Mouse (Mus musculus): ENCODE results near the gene Barhl1. TPM values are rescaled to one million over a fixed set of nuclear protein-coding genes. Genes with fewer than 3 reads are reported as not detected.
A peak's percentile ranks its signal among the peaks of the same experiment; 100 is the strongest.

Barhl1 gene
- polyA plus RNA-seq, 1 experiment from 2014 or later: 4.5 TPM

DNA sequence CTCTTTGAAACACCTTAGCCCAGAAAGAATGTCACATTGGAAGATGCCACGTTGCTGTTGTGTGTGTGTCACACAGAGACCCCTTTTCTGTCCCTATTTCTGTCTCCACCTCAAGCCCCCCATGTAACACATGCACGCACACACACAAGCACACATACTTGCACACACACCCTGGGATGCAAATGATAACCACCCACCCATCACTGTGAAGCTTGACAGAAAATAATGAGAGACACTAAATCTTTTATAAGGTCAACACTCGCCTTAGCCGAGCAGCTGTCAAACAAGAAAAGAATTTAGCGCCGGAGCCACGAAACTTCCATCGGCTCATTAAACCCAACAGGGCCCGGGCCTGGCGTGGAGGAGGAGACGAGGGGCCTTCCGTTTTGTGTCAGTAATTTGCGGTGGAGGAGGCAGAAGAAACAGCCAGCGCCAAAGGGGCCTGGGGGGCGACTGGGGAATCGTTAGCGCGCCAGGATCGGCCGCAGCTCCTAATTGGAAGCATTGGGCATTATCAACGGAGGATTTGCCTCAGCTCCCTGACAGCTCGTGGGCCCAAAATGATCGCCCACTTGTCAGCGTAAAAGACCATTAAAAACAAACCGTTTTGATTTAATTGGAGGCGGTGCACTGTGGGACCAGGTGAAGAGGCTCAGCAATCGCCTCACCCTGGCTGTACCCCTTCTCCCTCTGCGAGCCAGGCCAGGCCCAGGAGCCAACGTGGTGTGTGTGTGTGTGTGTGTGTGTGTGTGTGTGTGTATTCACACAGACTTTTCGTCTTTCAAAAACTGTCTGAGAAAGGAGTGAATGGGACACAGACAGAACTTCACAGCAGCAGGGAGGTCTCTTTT is 27.4 kb upstream of the Barhl1 start:
- Histone ChIP-seq H3K4me3 (ENCODE audit: low read depth, low read length) (no peak overlapping the region), H3K27ac (ENCODE audit: low read depth, low read length) (no peak overlapping the region), H3K9ac (replicated peaks; ENCODE audit: low read depth, low read length) (no peak overlapping the region), H3K27me3 (ENCODE audit: control insufficient read depth, insufficient read depth, low read length) (no peaks in the 10 kb centered on the region; the same call in 1 of the 2 replicates), H3K4me1 (ENCODE audit: control insufficient read depth, insufficient read depth, low read length) (peaks cover 9% of the 10 kb centered on the region), H3K9me3 (ENCODE audit: control insufficient read depth, low read length) (no peaks in the 10 kb centered on the region), H3K36me3 (ENCODE audit: control insufficient read depth, insufficient read depth, low read length) (no peaks in the 10 kb centered on the region), H3K4me2 (ENCODE audit: low read depth, low read length) (no peak overlapping the region; the same call in 1 of the 2 replicates)
- whole genome bisulfite sequencing: 13% methylated on average over 30 of the region's 30 CpGs
- ATAC-seq (ENCODE audit: low read depth): 0 out of 2 replicates have a peak, but pooled peaks have one; percentile 34

DNA sequence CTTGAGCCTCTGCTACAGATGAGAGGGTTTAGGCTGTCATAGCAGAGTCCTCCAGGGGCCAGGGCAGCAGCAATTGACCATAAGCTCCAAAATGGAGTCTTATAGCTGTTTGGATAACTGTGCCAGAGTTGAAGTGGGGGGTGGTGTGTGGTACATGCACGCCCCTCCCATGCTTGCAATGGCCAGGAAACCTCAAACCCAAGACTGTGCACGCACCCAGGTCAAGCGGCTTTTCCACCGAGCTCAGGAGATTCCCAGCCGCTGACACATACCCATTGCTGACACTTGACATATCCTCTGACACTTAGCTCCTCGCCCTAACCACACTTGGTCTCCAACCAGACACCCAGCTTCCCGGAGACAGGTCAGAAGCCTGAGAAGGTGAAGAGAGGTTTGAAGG is 22.5 kb upstream of the Barhl1 start:
- ATAC-seq (ENCODE audit: low read depth): no peak
- Histone ChIP-seq H3K9me3 (ENCODE audit: control insufficient read depth, low read length) (no peaks in the 10 kb centered on the region), H3K36me3 (ENCODE audit: control insufficient read depth, insufficient read depth, low read length) (no peaks in the 10 kb centered on the region), H3K9ac (replicated peaks; ENCODE audit: low read depth, low read length) (no peak overlapping the region), H3K4me3 (ENCODE audit: low read depth, low read length) (no peak overlapping the region), H3K27ac (ENCODE audit: low read depth, low read length) (no peak overlapping the region), H3K4me1 (ENCODE audit: control insufficient read depth, insufficient read depth, low read length) (peaks cover 5% of the 10 kb centered on the region), H3K27me3 (ENCODE audit: control insufficient read depth, insufficient read depth, low read length) (no peaks in the 10 kb centered on the region), H3K4me2 (ENCODE audit: low read depth, low read length) (no peak overlapping the region)
- 84% methylated on average over 7 of the region's 7 CpGs for WGBS

DNA sequence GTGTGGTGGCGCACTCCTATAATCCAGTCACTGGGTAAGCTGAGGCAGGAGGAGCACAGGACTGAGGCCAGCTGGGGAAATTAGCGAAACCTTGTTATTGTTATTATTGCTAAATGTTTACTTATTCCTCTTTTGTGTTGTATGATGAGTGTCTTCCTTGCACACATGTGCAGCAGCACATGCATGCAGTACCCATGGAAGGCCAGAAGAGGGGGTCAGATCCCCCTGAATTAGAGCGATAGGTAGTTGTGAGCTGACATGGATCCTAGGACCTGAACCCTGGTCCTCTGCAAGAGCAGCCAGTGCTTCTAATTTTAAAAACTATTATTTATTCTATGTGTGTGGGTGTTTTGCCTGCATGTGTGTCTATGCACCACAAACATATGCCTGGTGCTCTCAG is 14.1 kb upstream of the Barhl1 start:
- ATAC-seq (ENCODE audit: low read depth): no peak
- H3K9me3 ChIP-seq (ENCODE audit: control insufficient read depth, low read length): no peaks in the 10 kb centered on the region
- H3K27ac ChIP-seq (ENCODE audit: low read depth, low read length): no peak overlapping the region
- no peaks in the 10 kb centered on the region for H3K4me1 ChIP-seq (ENCODE audit: control insufficient read depth, insufficient read depth, low read length)
- WGBS: 90% methylated on average over 3 of the region's 3 CpGs
- no peak overlapping the region for H3K4me3 ChIP-seq (ENCODE audit: low read depth, low read length)
- H3K36me3 ChIP-seq (ENCODE audit: control insufficient read depth, insufficient read depth, low read length): no peaks in the 10 kb centered on the region
- no peaks in the 10 kb centered on the region for H3K27me3 ChIP-seq (ENCODE audit: control insufficient read depth, insufficient read depth, low read length)
- no peak overlapping the region for H3K9ac ChIP-seq (replicated peaks; ENCODE audit: low read depth, low read length)
- H3K4me2 ChIP-seq (ENCODE audit: low read depth, low read length): no peak overlapping the region

GRCm38 (mm10) chr2:28923912-28924311 is 7.4 kb upstream of the Barhl1 start:
- peak; percentile 84 for ATAC-seq (ENCODE audit: low read depth)
- H3K27ac ChIP-seq (ENCODE audit: low read depth, low read length): no peak overlapping the region
- H3K4me3 ChIP-seq (ENCODE audit: low read depth, low read length): no peak overlapping the region
- no peak overlapping the region for H3K9ac ChIP-seq (replicated peaks; ENCODE audit: low read depth, low read length)
- peaks cover 29% of the 10 kb centered on the region for H3K27me3 ChIP-seq (ENCODE audit: control insufficient read depth, insufficient read depth, low read length)
- H3K9me3 ChIP-seq (ENCODE audit: control insufficient read depth, low read length): no peaks in the 10 kb centered on the region
- no peaks in the 10 kb centered on the region for H3K4me1 ChIP-seq (ENCODE audit: control insufficient read depth, insufficient read depth, low read length)
- no peaks in the 10 kb centered on the region for H3K36me3 ChIP-seq (ENCODE audit: control insufficient read depth, insufficient read depth, low read length)
- no peak overlapping the region for H3K4me2 ChIP-seq (ENCODE audit: low read depth, low read length)
- under 1% methylated on average over 4 of the region's 4 CpGs for WGBS

DNA sequence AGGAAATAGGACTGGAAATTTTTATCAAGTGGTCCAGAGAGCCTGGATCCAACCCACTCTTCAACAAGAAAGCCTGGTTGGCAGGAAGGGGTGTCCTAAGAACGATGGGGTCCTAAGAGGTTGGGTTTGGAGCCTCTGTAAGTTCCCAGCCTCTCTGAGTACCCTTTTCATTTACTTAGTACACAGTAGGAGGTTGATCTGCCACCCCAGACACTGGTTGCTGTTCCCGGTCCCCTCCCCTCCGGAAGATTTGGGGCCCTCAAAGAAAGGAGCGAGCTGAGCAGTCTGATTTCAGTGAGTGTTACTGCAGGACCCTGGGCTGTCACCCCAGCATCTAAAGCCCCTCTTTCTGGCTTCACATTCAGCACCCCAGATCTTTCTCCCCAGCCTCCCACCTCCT is 2.5 kb upstream of the Barhl1 start:
- peaks cover 62% of the 10 kb centered on the region for H3K27me3 ChIP-seq (ENCODE audit: control insufficient read depth, insufficient read depth, low read length)
- H3K9me3 ChIP-seq (ENCODE audit: control insufficient read depth, low read length): no peaks in the 10 kb centered on the region
- WGBS: 0% methylated on average over 4 of the region's 4 CpGs
- ATAC-seq (ENCODE audit: low read depth): no peak
- no peaks in the 10 kb centered on the region for H3K4me1 ChIP-seq (ENCODE audit: control insufficient read depth, insufficient read depth, low read length)
- no peaks in the 10 kb centered on the region for H3K36me3 ChIP-seq (ENCODE audit: control insufficient read depth, insufficient read depth, low read length)
- no peak overlapping the region for H3K4me3 ChIP-seq (ENCODE audit: low read depth, low read length)
- H3K4me2 ChIP-seq (ENCODE audit: low read depth, low read length): no peak overlapping the region
- H3K9ac ChIP-seq (replicated peaks; ENCODE audit: low read depth, low read length): no peak overlapping the region
- H3K27ac ChIP-seq (ENCODE audit: low read depth, low read length): no peak overlapping the region

GRCm38 (mm10) chr2:28917518-28918361 is 1.3 kb upstream of the Barhl1 start:
- ATAC-seq (ENCODE audit: low read depth): no peak
- no peak overlapping the region for H3K27ac ChIP-seq (ENCODE audit: low read depth, low read length)
- peaks cover 64% of the 10 kb centered on the region for H3K27me3 ChIP-seq (ENCODE audit: control insufficient read depth, insufficient read depth, low read length)
- no peak overlapping the region; the same call in 1 of the 2 replicates for H3K9ac ChIP-seq (replicated peaks; ENCODE audit: low read depth, low read length)
- peak overlapping the region; percentile 24; the same call in 1 of the 2 replicates for H3K4me2 ChIP-seq (ENCODE audit: low read depth, low read length)
- no peaks in the 10 kb centered on the region for H3K4me1 ChIP-seq (ENCODE audit: control insufficient read depth, insufficient read depth, low read length)
- H3K4me3 ChIP-seq (ENCODE audit: low read depth, low read length): peak overlapping the region; percentile 10; the same call in 1 of the 2 replicates
- H3K9me3 ChIP-seq (ENCODE audit: control insufficient read depth, low read length): no peaks in the 10 kb centered on the region
- WGBS: under 1% methylated on average over 59 of the region's 73 CpGs
- H3K36me3 ChIP-seq (ENCODE audit: control insufficient read depth, insufficient read depth, low read length): no peaks in the 10 kb centered on the region

GRCm38 (mm10) chr2:28917156-28917517 is 669 bp upstream of the Barhl1 start:
- no peaks in the 10 kb centered on the region for H3K36me3 ChIP-seq (ENCODE audit: control insufficient read depth, insufficient read depth, low read length)
- no peaks in the 10 kb centered on the region for H3K4me1 ChIP-seq (ENCODE audit: control insufficient read depth, insufficient read depth, low read length)
- H3K9ac ChIP-seq (replicated peaks; ENCODE audit: low read depth, low read length): no peak overlapping the region
- no peak for ATAC-seq (ENCODE audit: low read depth)
- H3K27me3 ChIP-seq (ENCODE audit: control insufficient read depth, insufficient read depth, low read length): peaks cover 60% of the 10 kb centered on the region
- H3K4me2 ChIP-seq (ENCODE audit: low read depth, low read length): no peak overlapping the region; the same call in 1 of the 2 replicates
- 4% methylated on average over 11 of the region's 11 CpGs for WGBS
- peak overlapping the region; percentile 10; the same call in 1 of the 2 replicates for H3K4me3 ChIP-seq (ENCODE audit: low read depth, low read length)
- H3K27ac ChIP-seq (ENCODE audit: low read depth, low read length): no peak overlapping the region
- H3K9me3 ChIP-seq (ENCODE audit: control insufficient read depth, low read length): no peaks in the 10 kb centered on the region

GRCm38 (mm10) chr2:28915768-28916512 is 528 bp downstream of the Barhl1 start:
- Histone ChIP-seq H3K27me3 (ENCODE audit: control insufficient read depth, insufficient read depth, low read length) (peaks cover 56% of the 10 kb centered on the region), H3K9me3 (ENCODE audit: control insufficient read depth, low read length) (no peaks in the 10 kb centered on the region), H3K4me3 (ENCODE audit: low read depth, low read length) (no peak overlapping the region), H3K4me1 (ENCODE audit: control insufficient read depth, insufficient read depth, low read length) (no peaks in the 10 kb centered on the region), H3K4me2 (ENCODE audit: low read depth, low read length) (no peak overlapping the region), H3K27ac (ENCODE audit: low read depth, low read length) (no peak overlapping the region), H3K36me3 (ENCODE audit: control insufficient read depth, insufficient read depth, low read length) (no peaks in the 10 kb centered on the region), H3K9ac (replicated peaks; ENCODE audit: low read depth, low read length) (no peak overlapping the region)
- ATAC-seq (ENCODE audit: low read depth): no peak
- under 1% methylated on average over 48 of the region's 50 CpGs for WGBS

Data from neural tube, embryonic 14.5 days (tissue).